Mouse (Mus musculus): ENCODE data around the gene Aff3. TPM values are rescaled to one million over a fixed set of nuclear protein-coding genes. Genes with fewer than 3 reads are reported as not detected.

Aff3 gene
- polyA plus RNA-seq, 1 experiment from 2014 or later = 0.67 TPM

- ATAC-seq (ENCODE audit: insufficient read depth) = no peak
- H3K9me3 ChIP-seq (replicated peaks) = no peaks in the 10 kb centered on the region
- no peaks in the 10 kb centered on the region for H3K36me3 ChIP-seq (replicated peaks)
- H3K4me1 ChIP-seq (replicated peaks) = peaks cover 3% of the 10 kb centered on the region; the same call in 1 of the 2 replicates
- H3K4me2 ChIP-seq = no peak overlapping the region
- WGBS (ENCODE audit: insufficient replicate concordance) = 25% methylated on average over 8 of the region's 8 CpGs
- H3K9ac ChIP-seq = no peak overlapping the region
- no peaks in the 10 kb centered on the region for H3K27me3 ChIP-seq
- no peak overlapping the region for H3K27ac ChIP-seq (replicated peaks)
- no peak overlapping the region for H3K4me3 ChIP-seq (replicated peaks)
Observed at GRCm38 (mm10) chr1:38557615-38558014, 107.1 kb downstream of the Aff3 start.

GRCm38 (mm10) chr1:38554546-38554945, 110.2 kb downstream of the Aff3 start:
- WGBS (ENCODE audit: insufficient replicate concordance) = 55% methylated on average over 3 of the region's 3 CpGs
- no peak for ATAC-seq (ENCODE audit: insufficient read depth)

GRCm38 (mm10) chr1:38553090-38553489, 111.7 kb downstream of the Aff3 start:
- Histone ChIP-seq H3K4me3 (replicated peaks) (no peak overlapping the region), H3K36me3 (replicated peaks) (no peaks in the 10 kb centered on the region), H3K27ac (replicated peaks) (no peak overlapping the region), H3K4me2 (no peak overlapping the region), H3K4me1 (replicated peaks) (0 out of 2 replicates have a peak, but pooled peaks cover 4% of the 10 kb centered on the region), H3K9me3 (replicated peaks) (no peaks in the 10 kb centered on the region), H3K9ac (no peak overlapping the region), H3K27me3 (no peaks in the 10 kb centered on the region)
- no peak for ATAC-seq (ENCODE audit: insufficient read depth)
- WGBS (ENCODE audit: insufficient replicate concordance) = 55% methylated on average over 6 of the region's 6 CpGs

More at GRCm38 (mm10) chr1:38554546-38554945, 110.2 kb downstream of the Aff3 start:
- no peak overlapping the region for H3K9ac ChIP-seq
- no peak overlapping the region for H3K4me3 ChIP-seq (replicated peaks)
- H3K36me3 ChIP-seq (replicated peaks) = no peaks in the 10 kb centered on the region
- H3K4me2 ChIP-seq = no peak overlapping the region
- H3K9me3 ChIP-seq (replicated peaks) = no peaks in the 10 kb centered on the region
- no peaks in the 10 kb centered on the region for H3K4me1 ChIP-seq (replicated peaks)
- H3K27ac ChIP-seq (replicated peaks) = no peak overlapping the region
- H3K27me3 ChIP-seq = no peaks in the 10 kb centered on the region

GRCm38 (mm10) chr1:38550579-38550978, 114.2 kb downstream of the Aff3 start:
- no peak overlapping the region for H3K4me3 ChIP-seq (replicated peaks)
- H3K27ac ChIP-seq (replicated peaks) = no peak overlapping the region
- H3K27me3 ChIP-seq = peaks cover 1% of the 10 kb centered on the region; the same call in 1 of the 2 replicates
- H3K4me2 ChIP-seq = no peak overlapping the region
- 0 out of 2 replicates have a peak, but pooled peaks cover 4% of the 10 kb centered on the region for H3K4me1 ChIP-seq (replicated peaks)
- H3K9ac ChIP-seq = no peak overlapping the region
- H3K9me3 ChIP-seq (replicated peaks) = no peaks in the 10 kb centered on the region
- ATAC-seq (ENCODE audit: insufficient read depth) = no peak
- H3K36me3 ChIP-seq (replicated peaks) = no peaks in the 10 kb centered on the region
- WGBS (ENCODE audit: insufficient replicate concordance) = 29% methylated on average over 13 of the region's 13 CpGs

GRCm38 (mm10) chr1:38548671-38549661, 115.8 kb downstream of the Aff3 start:
- no peak overlapping the region for H3K9ac ChIP-seq
- H3K27me3 ChIP-seq = peaks cover 5% of the 10 kb centered on the region; the same call in 1 of the 2 replicates
- ATAC-seq (ENCODE audit: insufficient read depth) = no peak
- H3K4me1 ChIP-seq (replicated peaks) = 0 out of 2 replicates have a peak, but pooled peaks cover 4% of the 10 kb centered on the region
- no peak overlapping the region for H3K4me3 ChIP-seq (replicated peaks)
- H3K4me2 ChIP-seq = no peak overlapping the region
- H3K27ac ChIP-seq (replicated peaks) = no peak overlapping the region
- WGBS (ENCODE audit: insufficient replicate concordance) = 56% methylated on average over 8 of the region's 8 CpGs
- no peaks in the 10 kb centered on the region for H3K36me3 ChIP-seq (replicated peaks)
- no peaks in the 10 kb centered on the region for H3K9me3 ChIP-seq (replicated peaks)

GRCm38 (mm10) chr1:38547685-38548084, 117.1 kb downstream of the Aff3 start:
- Histone ChIP-seq H3K36me3 (replicated peaks) (no peaks in the 10 kb centered on the region), H3K9ac (no peak overlapping the region), H3K9me3 (replicated peaks) (no peaks in the 10 kb centered on the region), H3K4me3 (replicated peaks) (no peak overlapping the region), H3K27me3 (peaks cover 5% of the 10 kb centered on the region; the same call in 1 of the 2 replicates), H3K27ac (replicated peaks) (no peak overlapping the region), H3K4me1 (replicated peaks) (0 out of 2 replicates have a peak, but pooled peaks cover 4% of the 10 kb centered on the region), H3K4me2 (no peak overlapping the region)
- WGBS (ENCODE audit: insufficient replicate concordance) = 70% methylated on average over 9 of the region's 9 CpGs
- no peak for ATAC-seq (ENCODE audit: insufficient read depth)

GRCm38 (mm10) chr1:38546696-38547095, 118.1 kb downstream of the Aff3 start:
- Histone ChIP-seq H3K4me1 (replicated peaks) (0 out of 2 replicates have a peak, but pooled peaks cover 4% of the 10 kb centered on the region), H3K4me3 (replicated peaks) (no peak overlapping the region), H3K4me2 (no peak overlapping the region), H3K36me3 (replicated peaks) (no peaks in the 10 kb centered on the region), H3K27ac (replicated peaks) (no peak overlapping the region), H3K27me3 (peaks cover 5% of the 10 kb centered on the region; the same call in 1 of the 2 replicates), H3K9me3 (replicated peaks) (no peaks in the 10 kb centered on the region), H3K9ac (no peak overlapping the region)
- whole genome bisulfite sequencing (ENCODE audit: insufficient replicate concordance) = 48% methylated on average over 7 of the region's 7 CpGs
- no peak for ATAC-seq (ENCODE audit: insufficient read depth)

GRCm38 (mm10) chr1:38545282-38545945, 119.3 kb downstream of the Aff3 start:
- no peak for ATAC-seq (ENCODE audit: insufficient read depth)
- Histone ChIP-seq H3K4me1 (replicated peaks) (0 out of 2 replicates have a peak, but pooled peaks cover 4% of the 10 kb centered on the region), H3K4me2 (no peak overlapping the region), H3K9ac (no peak overlapping the region), H3K36me3 (replicated peaks) (no peaks in the 10 kb centered on the region), H3K27ac (replicated peaks) (no peak overlapping the region), H3K9me3 (replicated peaks) (no peaks in the 10 kb centered on the region), H3K4me3 (replicated peaks) (no peak overlapping the region), H3K27me3 (peaks cover 5% of the 10 kb centered on the region; the same call in 1 of the 2 replicates)
- 22% methylated on average over 12 of the region's 12 CpGs for WGBS (ENCODE audit: insufficient replicate concordance)

- no peak overlapping the region for H3K27ac ChIP-seq (replicated peaks)
- ATAC-seq (ENCODE audit: insufficient read depth) = no peak
- WGBS (ENCODE audit: insufficient replicate concordance) = 39% methylated on average over 3 of the region's 3 CpGs
Observed at GRCm38 (mm10) chr1:38544501-38544900, 120.3 kb downstream of the Aff3 start.

GRCm38 (mm10) chr1:38541536-38541935, 123.2 kb downstream of the Aff3 start:
- Histone ChIP-seq H3K4me1 (replicated peaks) (no peaks in the 10 kb centered on the region), H3K4me3 (replicated peaks) (no peak overlapping the region), H3K9me3 (replicated peaks) (no peaks in the 10 kb centered on the region), H3K36me3 (replicated peaks) (no peaks in the 10 kb centered on the region), H3K27ac (replicated peaks) (no peak overlapping the region), H3K9ac (no peak overlapping the region), H3K4me2 (no peak overlapping the region), H3K27me3 (peaks cover 5% of the 10 kb centered on the region; the same call in 1 of the 2 replicates)
- WGBS (ENCODE audit: insufficient replicate concordance) = 52% methylated on average over 4 of the region's 4 CpGs
- ATAC-seq (ENCODE audit: insufficient read depth) = no peak

More at GRCm38 (mm10) chr1:38544501-38544900, 120.3 kb downstream of the Aff3 start:
- no peak overlapping the region for H3K4me3 ChIP-seq (replicated peaks)
- H3K9me3 ChIP-seq (replicated peaks) = no peaks in the 10 kb centered on the region
- no peak overlapping the region for H3K4me2 ChIP-seq
- peaks cover 5% of the 10 kb centered on the region; the same call in 1 of the 2 replicates for H3K27me3 ChIP-seq
- 0 out of 2 replicates have a peak, but pooled peaks cover 4% of the 10 kb centered on the region for H3K4me1 ChIP-seq (replicated peaks)
- H3K36me3 ChIP-seq (replicated peaks) = no peaks in the 10 kb centered on the region
- no peak overlapping the region for H3K9ac ChIP-seq

Data from liver, embryonic 15.5 days (tissue).